Mouse (Mus musculus) kidney, adult 2 months (tissue): ENCODE measurements at regions not wholly inside any gene's neighbourhood (a gene's known extent, or its start where the extent isn't known, plus 50 kb on each side); places are given as distances from the start of the nearest gene placed in this dataset.
A peak's percentile ranks its signal among the peaks of the same experiment; 100 is the strongest.
"Not testable (repeated sequence)": the region's sequence is repeated elsewhere in the genome, so short reads cannot be mapped to it uniquely, and the experiment has no call there.

Experiments
- DNase-seq: peaks from one replicate; pipeline ENCODE4 v3.0.0; 2021
- H3K27ac ChIP-seq: fragments of 200-500 bp; 2 replicates; pipeline ENCODE4 v1.5.1; 2012; ENCODE audit warnings: low read depth, low read length, control low read depth, inconsistent platforms; ENCODE audit not compliant: insufficient read depth
- H3K27me3 ChIP-seq: fragments of 200-500 bp; replicated peaks from 2 replicates; pipeline ENCODE4 v1.6.1; 2012; ENCODE audit warnings: mild to moderate bottlenecking, moderate library complexity, low read length, inconsistent platforms; ENCODE audit not compliant: control insufficient read depth, insufficient read depth
- H3K36me3 ChIP-seq: fragments of 200-500 bp; 2 replicates; pipeline ENCODE4 v1.6.1; 2012; ENCODE audit warnings: mild to moderate bottlenecking, moderate library complexity, low read length, inconsistent platforms; ENCODE audit not compliant: control insufficient read depth, insufficient read depth
- H3K4me1 ChIP-seq: fragments of 200-500 bp; 2 replicates; pipeline ENCODE4 v1.6.1; 2011; ENCODE audit warnings: low read length; ENCODE audit not compliant: control insufficient read depth, insufficient read depth
- H3K4me3 ChIP-seq: fragments of 200-500 bp; 2 replicates; pipeline ENCODE4 v1.5.1; 2011; ENCODE audit warnings: mild to moderate bottlenecking, low read depth, low read length, control low read depth; ENCODE audit not compliant: insufficient read depth
- CTCF ChIP-seq: fragments of 200-500 bp; conservative IDR thresholded peaks from 2 replicates; pipeline ENCODE4 v1.5.1; 2011; ENCODE audit warnings: low read depth, mild to moderate bottlenecking, control low read depth, low read length, moderate library complexity, mixed read lengths; ENCODE audit not compliant: insufficient read depth, insufficient read length
- POLR2A ChIP-seq: fragments of 200-500 bp; IDR thresholded peaks from one replicate; pipeline ENCODE4 v1.6.1; 2011; ENCODE audit warnings: low read depth, low read length, control low read depth
- WGBS: fragments of 180-500 bp; shearing (Covaris S2); methylation state at CpG from one replicate; pipeline ENCODE4 v1.1.7; 2018; 5-methylcytosine and 5-hydroxymethylcytosine counted together

DNA sequence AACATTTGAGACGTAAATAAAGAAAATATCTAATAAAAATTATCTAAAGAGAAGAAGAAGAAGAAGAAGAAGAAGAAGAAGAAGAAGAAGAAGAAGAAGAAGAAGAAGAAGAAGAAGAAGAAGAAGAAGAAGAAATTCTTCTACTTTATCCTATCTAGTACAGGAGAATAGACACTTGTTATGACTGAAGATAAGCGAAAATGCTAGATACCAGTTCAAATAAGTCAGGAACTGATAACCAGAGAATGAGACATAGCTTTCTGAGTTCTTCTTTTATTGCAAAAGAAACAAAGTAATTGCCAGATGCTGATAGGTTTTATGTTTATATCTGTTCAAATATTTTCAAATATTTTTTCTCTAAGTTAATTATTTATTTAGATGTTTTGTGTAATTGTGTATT lies 2144.1 kb upstream of the Pcdh17 start:
- H3K4me1 ChIP-seq = no peaks in the 10 kb centered on the region
- no peak overlapping the region for H3K4me3 ChIP-seq
- no peaks in the 10 kb centered on the region for H3K36me3 ChIP-seq
- DNase-seq = no peak
- TF ChIP-seq POLR2A (no peak), CTCF (no peak)
- no peaks in the 10 kb centered on the region for H3K27me3 ChIP-seq
- WGBS = 80% methylated on average over 2 of the region's 2 CpGs
- H3K27ac ChIP-seq = no peak overlapping the region

DNA sequence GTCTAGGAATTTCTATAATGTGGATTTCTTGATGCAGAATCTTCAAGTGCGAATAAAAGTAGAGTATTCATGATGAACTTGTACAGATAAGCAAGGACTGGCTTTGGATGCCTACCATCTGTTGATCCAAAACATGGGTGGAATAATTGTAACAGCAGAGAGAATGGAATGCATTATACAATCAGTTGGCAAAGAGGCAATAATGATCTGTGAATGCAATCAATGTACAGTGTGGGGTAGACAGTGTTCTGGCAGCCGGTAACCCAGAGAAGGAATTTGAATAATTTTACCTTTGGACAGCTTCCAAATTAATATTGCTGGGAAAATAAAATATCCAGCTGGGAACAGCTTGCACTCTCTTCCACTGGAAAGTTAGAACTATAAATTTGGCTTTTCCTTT lies 2129.9 kb upstream of the Pcdh17 start:
- Histone ChIP-seq H3K36me3 (no peaks in the 10 kb centered on the region), H3K4me3 (no peak overlapping the region), H3K27ac (no peak overlapping the region), H3K4me1 (no peaks in the 10 kb centered on the region), H3K27me3 (no peaks in the 10 kb centered on the region)
- DNase-seq = no peak
- TF ChIP-seq POLR2A (no peak), CTCF (no peak)
- WGBS = 64% methylated on average over 2 of the region's 2 CpGs

DNA sequence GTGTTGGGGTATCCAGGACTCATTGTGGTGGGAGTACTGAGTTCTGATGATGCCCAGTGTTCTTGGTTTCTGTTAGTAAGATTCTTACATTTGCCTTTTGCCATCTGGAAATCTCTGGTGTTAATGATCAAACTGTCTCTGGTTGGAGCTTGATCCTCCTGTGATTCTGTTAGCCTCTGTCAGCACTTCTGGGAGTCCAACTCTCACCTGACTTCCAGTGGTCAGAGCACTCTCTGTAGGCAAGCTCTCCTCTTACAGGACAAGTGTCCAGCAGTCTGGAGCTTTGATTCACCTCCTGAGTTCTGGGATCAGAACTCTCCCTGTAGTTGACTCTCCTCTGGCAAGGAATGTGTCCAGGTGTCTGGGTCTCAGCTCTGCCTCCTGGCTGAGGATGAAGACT lies 2108.5 kb upstream of the Pcdh17 start:
- H3K36me3 ChIP-seq, H3K27me3 ChIP-seq, H3K4me3 ChIP-seq, H3K4me1 ChIP-seq: not testable (repeated sequence)
- DNase-seq = peak; percentile 69
- H3K27ac ChIP-seq = peak overlapping the region; percentile 82; the same call in 1 of the 2 replicates
